Mouse (Mus musculus) erythroid progenitor cell, adult 5-6 weeks (primary cell): ENCODE measurements around the gene Sec62. TPM values are rescaled to one million over a fixed set of nuclear protein-coding genes. Genes with fewer than 3 reads are reported as not detected.
"Not testable (repeated sequence)": the region's sequence is repeated elsewhere in the genome, so short reads cannot be mapped to it uniquely, and the experiment has no call there.

Experiments
- ATAC-seq: replicated peaks from 2 replicates; pipeline ENCODE4 v1.8.0; 2016; ENCODE audit warnings: moderate number of reproducible peaks, mild to moderate bottlenecking, moderate TSS enrichment, inconsistent platforms; ENCODE audit not compliant: poor library complexity, low FRiP score, severe bottlenecking
- total RNA-seq, 2 experiments: library from RNA; stranded (forward) in 1 of 2; stranded (reverse) in 1 of 2; fragments of 150-400 nt in 1 of 2; fragments of 186-747, 209-891 nt in 1 of 2; gene quantifications; 2 replicates each; pipeline versions ENCODE4 v1.2.3 to v1.2.4; 2015 to 2017; ENCODE audit warnings: low replicate concordance in 2 of 2

Sec62 gene
- total RNA-seq, 2 experiments from 2014 or later = 140 to 189 TPM

- no peak for ATAC-seq
These were observed 29.5 kb downstream of the Sec62 start for GRCm38 (mm10) chr3:30822163-30822562.

DNA sequence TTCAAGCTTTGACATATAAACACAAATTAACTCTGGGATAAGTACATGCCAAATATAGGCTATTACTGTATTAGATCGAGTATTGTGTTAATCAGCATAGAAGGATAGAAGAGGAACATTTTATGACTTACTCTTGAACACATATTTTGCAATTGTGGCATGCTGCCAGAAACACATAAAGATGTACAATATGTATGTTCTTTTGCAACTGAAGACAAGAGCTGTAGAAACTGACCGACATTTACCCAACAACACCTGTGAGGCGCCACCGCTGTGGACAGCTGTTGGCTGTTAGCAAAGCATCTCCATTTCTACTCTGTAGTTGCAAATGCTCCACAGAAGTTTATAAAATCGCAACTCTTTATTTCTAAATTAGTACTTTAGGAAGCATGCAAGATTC is 33.4 kb downstream of the Sec62 start:
- ATAC-seq = no peak

DNA sequence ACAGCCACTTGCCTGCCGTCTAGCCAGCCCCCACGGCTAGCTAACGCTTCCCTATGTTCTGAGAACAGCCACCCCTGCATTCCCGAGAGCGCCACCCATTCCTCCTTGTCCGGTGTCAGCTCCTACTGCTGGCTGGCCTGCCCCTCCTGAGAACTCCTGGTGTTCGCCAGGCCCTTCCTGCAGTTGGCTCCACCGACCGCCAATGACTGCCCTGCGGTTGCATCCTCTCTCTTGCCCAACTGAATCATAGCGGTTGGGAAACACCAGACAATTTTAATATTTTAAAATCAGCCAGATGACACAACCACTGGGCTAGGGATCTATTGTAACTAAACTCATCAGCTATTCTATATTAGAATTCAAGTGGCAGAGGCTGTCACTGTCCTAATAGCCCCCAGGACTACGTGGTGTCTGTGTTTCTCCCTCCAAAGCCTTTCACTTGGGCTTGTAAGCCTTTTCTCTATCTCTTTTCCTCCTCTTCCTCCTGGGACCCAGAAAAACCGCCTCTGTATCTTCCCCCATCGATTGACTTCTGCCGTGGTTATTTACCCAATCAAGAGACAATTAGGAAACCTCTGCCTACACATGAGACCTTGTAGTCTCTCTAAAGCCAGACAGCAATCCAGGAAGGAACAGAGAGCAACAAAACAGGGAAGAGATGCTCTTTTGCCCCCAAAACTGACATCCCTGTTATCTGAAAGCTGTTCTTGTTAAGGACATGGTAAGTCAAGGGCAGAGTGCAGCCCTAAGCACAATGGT is 39.4 kb downstream of the Sec62 start:
- no peak for ATAC-seq

DNA sequence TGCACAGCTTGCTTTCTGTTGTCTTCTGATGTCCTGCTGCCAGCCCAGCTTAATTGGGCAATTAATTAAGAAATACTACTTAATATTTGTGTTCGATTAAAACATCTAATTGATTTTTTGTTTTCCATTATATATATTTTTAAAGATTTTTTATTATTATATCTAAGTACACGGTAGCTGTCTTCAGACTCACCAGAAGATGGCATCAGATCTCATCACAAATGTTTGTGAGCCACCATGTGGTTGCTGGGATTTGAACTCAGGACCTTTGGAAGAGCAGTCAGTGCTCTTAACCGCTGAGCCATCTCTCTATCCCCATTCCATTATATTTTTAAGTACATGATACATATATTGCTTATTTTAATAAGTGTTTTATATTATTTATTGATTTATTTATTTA is 40.6 kb downstream of the Sec62 start:
- ATAC-seq = no peak

DNA sequence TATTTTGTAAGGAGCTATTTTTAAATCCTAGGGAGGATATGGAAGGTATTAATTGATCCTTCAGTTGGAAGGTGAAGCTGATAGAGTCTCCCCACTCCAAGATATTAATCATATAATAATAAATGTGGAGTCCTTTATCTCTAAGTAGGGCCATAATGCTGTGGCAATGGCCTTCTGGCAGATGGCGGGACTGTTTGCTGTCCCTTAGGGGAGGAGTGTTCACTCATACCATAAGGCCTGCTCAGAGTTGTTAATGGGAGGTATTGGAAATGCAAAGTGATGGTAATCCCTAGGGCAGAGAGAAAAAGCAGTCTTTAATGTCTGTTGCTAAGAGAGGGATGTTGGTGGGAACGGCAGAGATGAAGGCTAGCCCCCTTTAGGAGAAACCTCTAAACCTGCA is 53.1 kb downstream of the Sec62 start:
- no peak for ATAC-seq

DNA sequence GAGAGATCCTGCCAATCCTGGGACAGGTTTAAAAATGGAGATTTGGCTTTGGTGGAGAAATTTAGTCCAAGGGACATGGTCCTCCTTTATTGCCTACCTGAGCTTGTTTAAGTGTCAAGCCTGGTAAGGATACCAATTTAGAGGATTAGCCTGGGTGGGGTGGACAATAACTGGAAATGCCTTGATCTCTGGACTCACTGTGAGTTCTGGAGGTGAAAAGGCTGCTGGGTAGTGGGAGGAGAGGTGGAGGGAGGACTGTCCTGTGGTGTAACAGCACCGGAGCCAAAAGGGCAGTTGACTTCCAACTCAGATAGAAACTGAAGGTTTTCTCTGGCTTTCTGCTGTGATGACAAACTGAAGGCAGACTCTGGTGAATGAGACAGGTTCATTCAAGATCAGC is 54.7 kb downstream of the Sec62 start:
- no peak for ATAC-seq

- no peak for ATAC-seq
These were observed 58.7 kb downstream of the Sec62 start for GRCm38 (mm10) chr3:30851422-30851821.

DNA sequence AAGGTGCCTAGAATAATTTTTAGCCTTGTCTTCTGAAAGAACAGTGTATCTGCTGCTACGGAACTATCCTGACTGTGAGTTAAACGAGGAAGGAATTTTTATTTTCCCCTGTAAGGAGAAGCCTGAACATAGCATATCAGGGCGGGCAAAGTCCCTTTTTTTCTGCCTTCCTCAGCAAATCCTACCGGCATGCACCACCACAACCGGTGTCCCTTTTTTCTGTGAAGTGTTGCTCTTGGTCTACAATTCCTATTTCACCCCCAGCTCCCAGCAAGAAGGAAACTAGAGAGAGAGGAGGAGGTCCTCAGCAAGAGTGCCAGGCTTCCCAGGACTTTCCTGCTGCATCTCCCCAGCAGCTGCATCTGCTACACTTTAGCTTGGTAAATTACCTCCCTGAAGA is 60.9 kb downstream of the Sec62 start:
- no peak for ATAC-seq

- peak; percentile 60 for ATAC-seq
These were observed 63.2 kb downstream of the Sec62 start, which contains the start of gene Gpr160 for GRCm38 (mm10) chr3:30855604-30856458. Gene Gpr160, plus strand, starts transcription at chr3:30855950.

- not testable (repeated sequence) for ATAC-seq
These were observed 66.9 kb downstream of the Sec62 start for GRCm38 (mm10) chr3:30859599-30859998.

- ATAC-seq = no peak
These were observed 68.0 kb downstream of the Sec62 start for GRCm38 (mm10) chr3:30860705-30861104.

DNA sequence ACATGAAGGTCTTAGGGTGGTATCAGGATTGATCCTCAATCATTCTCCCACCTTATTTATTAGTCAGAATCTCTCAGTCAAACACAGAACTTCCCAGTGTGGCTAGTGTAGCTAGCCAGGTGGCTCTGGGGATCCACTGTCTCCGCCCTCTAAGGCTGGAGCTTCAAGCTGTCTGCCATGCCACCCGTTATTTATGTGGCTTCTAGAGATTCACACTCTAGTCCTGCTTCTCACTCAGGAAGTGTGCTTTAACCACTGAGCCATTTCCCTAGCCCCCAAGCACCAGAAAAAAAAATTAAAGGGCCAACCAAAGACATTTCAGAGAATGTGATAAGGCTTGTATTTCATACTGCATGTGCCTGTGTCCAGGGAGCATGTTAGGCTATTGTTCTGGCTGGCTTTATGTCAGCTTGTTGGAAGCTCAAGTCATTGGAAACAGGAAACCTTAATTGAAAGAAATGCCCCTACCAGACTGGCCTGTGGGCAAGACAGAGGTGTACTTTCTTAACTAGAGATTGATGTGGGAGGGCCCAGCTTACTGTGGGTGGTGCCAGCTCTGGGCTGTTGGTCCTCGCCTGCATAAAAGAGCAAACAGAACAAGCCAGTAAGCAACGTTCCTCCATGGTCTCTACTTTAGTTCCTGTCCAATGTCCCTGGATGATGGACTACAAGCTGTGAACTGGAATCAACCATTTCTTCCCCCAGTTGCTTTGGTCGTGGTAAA is 71.2 kb downstream of the Sec62 start:
- ATAC-seq = no peak

- no peak for ATAC-seq
These were observed 72.0 kb downstream of the Sec62 start for GRCm38 (mm10) chr3:30864640-30865039.

DNA sequence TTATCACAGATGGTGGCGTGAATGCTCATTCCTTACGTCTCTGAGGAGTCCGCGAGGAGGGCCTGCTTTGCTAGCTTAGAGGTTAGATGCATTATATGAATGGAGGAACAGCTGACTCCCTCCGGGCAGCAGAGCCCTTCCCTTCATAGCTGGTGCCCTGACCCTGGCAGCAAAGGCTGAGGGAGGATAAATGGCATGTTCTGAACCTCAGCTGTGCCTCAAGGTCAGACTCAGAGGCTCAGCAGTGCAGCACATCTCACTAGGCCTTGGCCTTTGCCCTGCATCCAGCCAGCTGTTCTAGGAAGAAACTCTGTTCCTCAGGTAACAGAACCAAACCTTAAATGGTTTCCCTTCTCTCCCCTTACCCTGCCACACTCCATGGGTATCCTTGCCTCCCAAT is 75.5 kb downstream of the Sec62 start:
- no peak for ATAC-seq

GRCm38 (mm10) chr3:30868625-30869024 is 76.0 kb downstream of the Sec62 start:
- no peak for ATAC-seq

DNA sequence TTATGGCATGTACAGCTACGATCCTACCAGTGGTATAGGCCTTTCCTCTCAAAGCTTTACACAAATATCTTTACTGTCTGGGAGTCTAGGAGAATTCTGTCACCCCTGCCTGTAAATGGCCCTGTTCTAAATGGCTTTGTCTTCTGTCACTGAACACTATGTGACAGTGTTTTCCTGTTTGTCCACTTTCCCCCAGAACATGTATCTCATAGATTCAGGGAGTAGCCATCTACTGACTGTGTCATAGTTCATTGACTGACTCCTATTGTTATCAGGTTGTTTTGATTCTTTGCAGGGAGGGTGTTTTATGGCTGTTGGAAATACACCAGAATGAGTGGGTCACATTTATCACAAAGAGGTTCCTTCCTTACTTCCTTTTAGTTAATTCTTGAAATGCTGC is 77.3 kb downstream of the Sec62 start:
- no peak for ATAC-seq

Other genes starting within 250 kb of the Sec62 start
- not detected in 2 replicates for gene Mecom, start 244.9 kb upstream of the Sec62 start, total RNA-seq (2015; ENCODE audit: low replicate concordance)
- 0.64 and 0.68 TPM in 2 replicates for gene Mecom, start 244.9 kb upstream of the Sec62 start, total RNA-seq (2017; ENCODE audit: low replicate concordance)
- gene Actrt3, start 192.9 kb upstream of the Sec62 start, total RNA-seq (2015; ENCODE audit: low replicate concordance) = not detected in 2 replicates
- not detected in 2 replicates for gene Actrt3, start 192.9 kb upstream of the Sec62 start, total RNA-seq (2017; ENCODE audit: low replicate concordance)
- 14.1 and 32.3 TPM in 2 replicates for gene Mynn, start 190.8 kb upstream of the Sec62 start, total RNA-seq (2015; ENCODE audit: low replicate concordance)
- gene Mynn, start 190.8 kb upstream of the Sec62 start, total RNA-seq (2017; ENCODE audit: low replicate concordance) = 22.8 and 24.0 TPM in 2 replicates
- gene Lrriq4, start 148.4 kb upstream of the Sec62 start, total RNA-seq (2015; ENCODE audit: low replicate concordance) = not detected in 2 replicates
- gene Lrriq4, start 148.4 kb upstream of the Sec62 start, total RNA-seq (2017; ENCODE audit: low replicate concordance) = not detected in 2 replicates
- gene Lrrc34, start 145.0 kb upstream of the Sec62 start, total RNA-seq (2015; ENCODE audit: low replicate concordance) = not detected in 2 replicates
- gene Lrrc34, start 145.0 kb upstream of the Sec62 start, total RNA-seq (2017; ENCODE audit: low replicate concordance) = not detected in 2 replicates
- gene Lrrc31, start 93.0 kb upstream of the Sec62 start, total RNA-seq (2015; ENCODE audit: low replicate concordance) = not detected in 2 replicates
- gene Lrrc31, start 93.0 kb upstream of the Sec62 start, total RNA-seq (2017; ENCODE audit: low replicate concordance) = not detected in 2 replicates
- 0.42 TPM in 1 of 2 replicates, not detected in the other for gene Samd7, start 46.6 kb upstream of the Sec62 start, total RNA-seq (2015; ENCODE audit: low replicate concordance)
- gene Samd7, start 46.6 kb upstream of the Sec62 start, total RNA-seq (2017; ENCODE audit: low replicate concordance) = not detected in 2 replicates
- gene Gpr160, start 63.1 kb downstream of the Sec62 start, total RNA-seq (2015; ENCODE audit: low replicate concordance) = 10.5 and 16.8 TPM in 2 replicates
- 6.4 and 14.8 TPM in 2 replicates for gene Gpr160, start 63.1 kb downstream of the Sec62 start, total RNA-seq (2017; ENCODE audit: low replicate concordance)
- gene Phc3, start 176.5 kb downstream of the Sec62 start, total RNA-seq (2015; ENCODE audit: low replicate concordance) = 15.9 and 20.2 TPM in 2 replicates
- gene Phc3, start 176.5 kb downstream of the Sec62 start, total RNA-seq (2017; ENCODE audit: low replicate concordance) = 17.8 and 23.1 TPM in 2 replicates
- gene Prkci, start 202.9 kb downstream of the Sec62 start, total RNA-seq (2015; ENCODE audit: low replicate concordance) = 2.9 and 4.3 TPM in 2 replicates
- gene Prkci, start 202.9 kb downstream of the Sec62 start, total RNA-seq (2017; ENCODE audit: low replicate concordance) = 1.3 and 2.3 TPM in 2 replicates